Mouse (Mus musculus): ENCODE data around the gene Phf20. TPM values are rescaled to one million over a fixed set of nuclear protein-coding genes. Genes with fewer than 3 reads are reported as not detected.

Gene Phf20
- polyA plus RNA-seq, 1 experiment from 2014 or later: 88.3 TPM

GRCm38 (mm10) chr2:156311441-156311840 lies 115.2 kb downstream of the Phf20 start:
- no peaks in the 10 kb centered on the region for H3K9me3 ChIP-seq (replicated peaks; ENCODE audit: control insufficient read depth, low read length)
- peak overlapping the region; percentile 96 for H3K27ac ChIP-seq (replicated peaks; ENCODE audit: low read depth, low read length)
- no peaks in the 10 kb centered on the region for H3K27me3 ChIP-seq (ENCODE audit: control insufficient read depth, insufficient read depth, low read length)
- no peaks in the 10 kb centered on the region for H3K36me3 ChIP-seq (replicated peaks; ENCODE audit: control insufficient read depth, insufficient read depth, low read depth, low read length)
- H3K4me3 ChIP-seq (ENCODE audit: low read depth, low read length): peak overlapping the region; percentile 93
- peak overlapping the region; percentile 76 for H3K4me2 ChIP-seq (ENCODE audit: low read depth, low read length)
- WGBS: 27% methylated on average over 8 of the region's 8 CpGs
- DNase-seq (ENCODE audit: low spot score) (peak; percentile 32), ATAC-seq (replicated peaks; ENCODE audit: insufficient number of reproducible peaks, low FRiP score, low TSS enrichment, low read depth) (no peak)
- H3K9ac ChIP-seq (replicated peaks; ENCODE audit: low read length): peak overlapping the region; percentile 95
- H3K4me1 ChIP-seq (ENCODE audit: control insufficient read depth, insufficient read depth, low read length): no peaks in the 10 kb centered on the region

GRCm38 (mm10) chr2:156311841-156312291 lies 115.6 kb downstream of the Phf20 start:
- Histone ChIP-seq H3K4me1 (ENCODE audit: control insufficient read depth, insufficient read depth, low read length) (no peaks in the 10 kb centered on the region), H3K4me3 (ENCODE audit: low read depth, low read length) (peak overlapping the region; percentile 93), H3K27me3 (ENCODE audit: control insufficient read depth, insufficient read depth, low read length) (no peaks in the 10 kb centered on the region), H3K9ac (replicated peaks; ENCODE audit: low read length) (peak overlapping the region; percentile 95), H3K27ac (replicated peaks; ENCODE audit: low read depth, low read length) (peak overlapping the region; percentile 96), H3K9me3 (replicated peaks; ENCODE audit: control insufficient read depth, low read length) (no peaks in the 10 kb centered on the region), H3K4me2 (ENCODE audit: low read depth, low read length) (peak overlapping the region; percentile 76), H3K36me3 (replicated peaks; ENCODE audit: control insufficient read depth, insufficient read depth, low read depth, low read length) (no peaks in the 10 kb centered on the region)
- WGBS: under 1% methylated on average over 53 of the region's 53 CpGs
- DNase-seq (ENCODE audit: low spot score) (peak; percentile 60), ATAC-seq (replicated peaks; ENCODE audit: insufficient number of reproducible peaks, low FRiP score, low TSS enrichment, low read depth) (peak; percentile 66)

- DNase-seq (ENCODE audit: low spot score) (peak; percentile 86), ATAC-seq (replicated peaks; ENCODE audit: insufficient number of reproducible peaks, low FRiP score, low TSS enrichment, low read depth) (peak; percentile 91)
- Histone ChIP-seq H3K4me2 (ENCODE audit: low read depth, low read length) (peak within 1 kb of the TSS; percentile 76), H3K9me3 (replicated peaks; ENCODE audit: control insufficient read depth, low read length) (no peaks in the 10 kb centered on the region), H3K36me3 (replicated peaks; ENCODE audit: control insufficient read depth, insufficient read depth, low read depth, low read length) (no peaks in the 10 kb centered on the region), H3K27me3 (ENCODE audit: control insufficient read depth, insufficient read depth, low read length) (no peaks in the 10 kb centered on the region), H3K4me1 (ENCODE audit: control insufficient read depth, insufficient read depth, low read length) (no peaks in the 10 kb centered on the region), H3K9ac (replicated peaks; ENCODE audit: low read length) (peak within 1 kb of the TSS; percentile 95), H3K27ac (replicated peaks; ENCODE audit: low read depth, low read length) (peak within 1 kb of the TSS; percentile 96), H3K4me3 (ENCODE audit: low read depth, low read length) (peak within 1 kb of the TSS; percentile 93)
- WGBS: 0% methylated on average over 37 of the region's 49 CpGs
Measured at GRCm38 (mm10) chr2:156312297-156312897, 116.1 kb downstream of the Phf20 start, which contains the start of the genes Cnbd2 and Scand1. TSS of gene Cnbd2 (plus strand) at chr2:156312299. TSS of gene Scand1 (minus strand) at chr2:156312704.

- no peak for DNase-seq (ENCODE audit: low spot score)
- Histone ChIP-seq H3K4me1 (ENCODE audit: control insufficient read depth, insufficient read depth, low read length) (no peaks in the 10 kb centered on the region), H3K27me3 (ENCODE audit: control insufficient read depth, insufficient read depth, low read length) (no peaks in the 10 kb centered on the region), H3K9ac (replicated peaks; ENCODE audit: low read length) (peak overlapping the region; percentile 95), H3K9me3 (replicated peaks; ENCODE audit: control insufficient read depth, low read length) (no peaks in the 10 kb centered on the region), H3K36me3 (replicated peaks; ENCODE audit: control insufficient read depth, insufficient read depth, low read depth, low read length) (no peaks in the 10 kb centered on the region), H3K4me3 (ENCODE audit: low read depth, low read length) (peak overlapping the region; percentile 93), H3K27ac (replicated peaks; ENCODE audit: low read depth, low read length) (no peak overlapping the region), H3K4me2 (ENCODE audit: low read depth, low read length) (peak overlapping the region; percentile 76)
- 49% methylated on average over 3 of the region's 3 CpGs for WGBS
- no peak for ATAC-seq (replicated peaks; ENCODE audit: insufficient number of reproducible peaks, low FRiP score, low TSS enrichment, low read depth)
Measured at GRCm38 (mm10) chr2:156313153-156313552, 116.9 kb downstream of the Phf20 start.

- Histone ChIP-seq H3K4me1 (ENCODE audit: control insufficient read depth, insufficient read depth, low read length) (no peaks in the 10 kb centered on the region), H3K27me3 (ENCODE audit: control insufficient read depth, insufficient read depth, low read length) (no peaks in the 10 kb centered on the region), H3K27ac (replicated peaks; ENCODE audit: low read depth, low read length) (no peak overlapping the region), H3K9me3 (replicated peaks; ENCODE audit: control insufficient read depth, low read length) (no peaks in the 10 kb centered on the region), H3K4me3 (ENCODE audit: low read depth, low read length) (no peak overlapping the region), H3K4me2 (ENCODE audit: low read depth, low read length) (no peak overlapping the region), H3K9ac (replicated peaks; ENCODE audit: low read length) (no peak overlapping the region), H3K36me3 (replicated peaks; ENCODE audit: control insufficient read depth, insufficient read depth, low read depth, low read length) (no peaks in the 10 kb centered on the region)
- DNase-seq (ENCODE audit: low spot score): no peak
- no peak for ATAC-seq (replicated peaks; ENCODE audit: insufficient number of reproducible peaks, low FRiP score, low TSS enrichment, low read depth)
- 89% methylated on average over 6 of the region's 6 CpGs for WGBS
Measured at GRCm38 (mm10) chr2:156314811-156315210, 118.5 kb downstream of the Phf20 start.

GRCm38 (mm10) chr2:156318491-156318890 lies 122.2 kb downstream of the Phf20 start:
- DNase-seq (ENCODE audit: low spot score): no peak
- no peak for ATAC-seq (replicated peaks; ENCODE audit: insufficient number of reproducible peaks, low FRiP score, low TSS enrichment, low read depth)
- no peaks in the 10 kb centered on the region for H3K27me3 ChIP-seq (ENCODE audit: control insufficient read depth, insufficient read depth, low read length)
- H3K9me3 ChIP-seq (replicated peaks; ENCODE audit: control insufficient read depth, low read length): no peaks in the 10 kb centered on the region
- no peak overlapping the region for H3K4me3 ChIP-seq (ENCODE audit: low read depth, low read length)
- H3K4me1 ChIP-seq (ENCODE audit: control insufficient read depth, insufficient read depth, low read length): no peaks in the 10 kb centered on the region
- H3K27ac ChIP-seq (replicated peaks; ENCODE audit: low read depth, low read length): no peak overlapping the region
- no peak overlapping the region for H3K4me2 ChIP-seq (ENCODE audit: low read depth, low read length)
- H3K9ac ChIP-seq (replicated peaks; ENCODE audit: low read length): no peak overlapping the region
- H3K36me3 ChIP-seq (replicated peaks; ENCODE audit: control insufficient read depth, insufficient read depth, low read depth, low read length): no peaks in the 10 kb centered on the region

- H3K27ac ChIP-seq (replicated peaks; ENCODE audit: low read depth, low read length): no peak overlapping the region
- no peak overlapping the region for H3K9ac ChIP-seq (replicated peaks; ENCODE audit: low read length)
- no peak overlapping the region for H3K4me3 ChIP-seq (ENCODE audit: low read depth, low read length)
- H3K9me3 ChIP-seq (replicated peaks; ENCODE audit: control insufficient read depth, low read length): no peaks in the 10 kb centered on the region
- WGBS: 85% methylated on average over 6 of the region's 6 CpGs
- H3K36me3 ChIP-seq (replicated peaks; ENCODE audit: control insufficient read depth, insufficient read depth, low read depth, low read length): no peaks in the 10 kb centered on the region
- ATAC-seq (replicated peaks; ENCODE audit: insufficient number of reproducible peaks, low FRiP score, low TSS enrichment, low read depth) (no peak), DNase-seq (ENCODE audit: low spot score) (no peak)
- H3K27me3 ChIP-seq (ENCODE audit: control insufficient read depth, insufficient read depth, low read length): no peaks in the 10 kb centered on the region
- no peaks in the 10 kb centered on the region for H3K4me1 ChIP-seq (ENCODE audit: control insufficient read depth, insufficient read depth, low read length)
- H3K4me2 ChIP-seq (ENCODE audit: low read depth, low read length): no peak overlapping the region
Measured at GRCm38 (mm10) chr2:156321538-156321937, 125.3 kb downstream of the Phf20 start.

GRCm38 (mm10) chr2:156324116-156324588 lies 127.9 kb downstream of the Phf20 start:
- 72% methylated on average over 6 of the region's 6 CpGs for WGBS
- Histone ChIP-seq H3K4me1 (ENCODE audit: control insufficient read depth, insufficient read depth, low read length) (no peaks in the 10 kb centered on the region), H3K27me3 (ENCODE audit: control insufficient read depth, insufficient read depth, low read length) (no peaks in the 10 kb centered on the region), H3K9me3 (replicated peaks; ENCODE audit: control insufficient read depth, low read length) (no peaks in the 10 kb centered on the region), H3K27ac (replicated peaks; ENCODE audit: low read depth, low read length) (no peak overlapping the region), H3K4me2 (ENCODE audit: low read depth, low read length) (no peak overlapping the region), H3K36me3 (replicated peaks; ENCODE audit: control insufficient read depth, insufficient read depth, low read depth, low read length) (no peaks in the 10 kb centered on the region), H3K4me3 (ENCODE audit: low read depth, low read length) (no peak overlapping the region), H3K9ac (replicated peaks; ENCODE audit: low read length) (no peak overlapping the region)
- no peak for DNase-seq (ENCODE audit: low spot score)
- no peak for ATAC-seq (replicated peaks; ENCODE audit: insufficient number of reproducible peaks, low FRiP score, low TSS enrichment, low read depth)

Measured in embryonic facial prominence, embryonic 11.5 days (tissue).